Mouse (Mus musculus) intestine, embryonic 16.5 days (tissue): ENCODE results near the gene Mtg1. TPM values are rescaled to one million over a fixed set of nuclear protein-coding genes. Genes with fewer than 3 reads are reported as not detected.
"Not testable (repeated sequence)": the region's sequence is repeated elsewhere in the genome, so short reads cannot be mapped to it uniquely, and the experiment has no call there.

ENCODE experiments used
- ATAC-seq: fragments of 200-750 bp; cut with Nextera tagmentation; 2 replicates; pipeline ENCODE4 v1.8.0; 2017; ENCODE audit warnings: moderate TSS enrichment, moderate library complexity
- H3K27ac ChIP-seq: fragments of 300-500 bp; sonication (generic); 2 replicates; pipeline ENCODE4 v1.5.1; 2014; ENCODE audit warnings: mild to moderate bottlenecking, low read length
- H3K27me3 ChIP-seq: fragments of 300-500 bp; sonication (generic); replicated peaks from 2 replicates; pipeline ENCODE4 v1.6.1; 2014; ENCODE audit warnings: low read length, control low read depth, mixed read lengths; ENCODE audit not compliant: control insufficient read depth, insufficient read depth
- H3K36me3 ChIP-seq: fragments of 300-500 bp; sonication (generic); 2 replicates; pipeline ENCODE4 v1.6.1; 2014; ENCODE audit warnings: low read length, control low read depth; ENCODE audit not compliant: control insufficient read depth, insufficient read depth
- H3K4me1 ChIP-seq: fragments of 300-500 bp; sonication (generic); 2 replicates; pipeline ENCODE4 v1.6.1; 2014; ENCODE audit warnings: low read length, control low read depth, mixed read lengths; ENCODE audit not compliant: control insufficient read depth, insufficient read depth
- H3K4me2 ChIP-seq: fragments of 300-500 bp; sonication (generic); 2 replicates; pipeline ENCODE4 v1.6.1; 2014; ENCODE audit warnings: low read depth, low read length, control low read depth
- H3K4me3 ChIP-seq: fragments of 300-500 bp; sonication (generic); 2 replicates; pipeline ENCODE4 v1.5.1; 2014; ENCODE audit warnings: mild to moderate bottlenecking, low read length
- H3K9ac ChIP-seq: fragments of 300-500 bp; sonication (generic); 2 replicates; pipeline ENCODE4 v1.6.1; 2014; ENCODE audit warnings: low read depth, low read length
- H3K9me3 ChIP-seq: fragments of 300-500 bp; sonication (generic); 2 replicates; pipeline ENCODE4 v1.6.1; 2016; ENCODE audit warnings: low read length, control low read depth; ENCODE audit not compliant: control insufficient read depth
- WGBS: fragments of 180-500 bp; shearing (Covaris S2); extraction: QIAGEN DNeasy Blood & Tissue Kit; methylation state at CpG from one replicate; pipeline ENCODE4 v1.1.7; 2014; 5-methylcytosine and 5-hydroxymethylcytosine counted together
- polyA plus RNA-seq: library from polyadenylated mRNA; unstranded; fragments of >200 nt; fragmentation: Nextera tagmentation; extraction: Ambion mirVana; gene quantifications from 2 replicates; pipeline ENCODE4 v1.2.1, GENCODE M21; 2015

The Mtg1 gene
- polyA plus RNA-seq, 1 experiment from 2014 or later = 31.1 TPM

GRCm38 (mm10) chr7:140124382-140124781 lies 13.0 kb upstream of the Mtg1 start:
- Histone ChIP-seq H3K9me3 (no peaks in the 10 kb centered on the region), H3K4me1 (peaks cover 5% of the 10 kb centered on the region)
- WGBS = 90% methylated on average over 1 of the region's 1 CpGs

GRCm38 (mm10) chr7:140125278-140126021 lies 11.9 kb upstream of the Mtg1 start:
- Histone ChIP-seq H3K27me3 (no peaks in the 10 kb centered on the region), H3K36me3 (0 out of 2 replicates have a peak, but pooled peaks cover 2% of the 10 kb centered on the region), H3K9me3 (no peaks in the 10 kb centered on the region), H3K9ac (peak overlapping the region; percentile 80), H3K4me3 (peak overlapping the region; percentile 66), H3K27ac (peak overlapping the region; percentile 63), H3K4me1 (peaks cover 5% of the 10 kb centered on the region), H3K4me2 (peak overlapping the region; percentile 88)
- ATAC-seq = peak; percentile 97
- 1% methylated on average over 40 of the region's 40 CpGs for WGBS

More at GRCm38 (mm10) chr7:140124382-140124781, 13.0 kb upstream of the Mtg1 start:
- H3K27ac ChIP-seq = no peak overlapping the region
- no peak overlapping the region for H3K4me2 ChIP-seq
- no peak for ATAC-seq
- H3K4me3 ChIP-seq = no peak overlapping the region
- no peaks in the 10 kb centered on the region for H3K36me3 ChIP-seq
- no peak overlapping the region for H3K9ac ChIP-seq
- no peaks in the 10 kb centered on the region for H3K27me3 ChIP-seq

DNA sequence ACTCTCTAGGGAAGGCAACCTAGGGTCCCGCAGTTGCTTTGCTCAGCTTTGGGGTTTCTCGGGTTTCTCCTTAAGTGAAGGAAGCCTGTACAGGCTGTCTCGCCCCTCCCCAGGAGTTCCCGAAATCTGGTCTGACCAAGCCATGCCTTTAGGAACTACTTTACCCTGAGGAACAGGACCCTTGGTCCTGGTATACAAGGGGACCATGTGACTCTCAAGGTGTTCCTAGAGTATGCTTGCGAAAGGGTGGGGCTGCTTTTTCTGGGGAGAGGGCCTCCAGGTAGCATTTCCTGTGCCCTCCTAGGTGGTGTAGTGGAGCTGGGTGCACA lies 11.4 kb upstream of the Mtg1 start:
- Histone ChIP-seq H3K27ac (peak overlapping the region; percentile 63), H3K9ac (peak overlapping the region; percentile 80), H3K4me1 (peaks cover 5% of the 10 kb centered on the region), H3K27me3 (no peaks in the 10 kb centered on the region), H3K9me3 (no peaks in the 10 kb centered on the region), H3K4me3 (peak overlapping the region; percentile 66), H3K36me3 (0 out of 2 replicates have a peak, but pooled peaks cover 3% of the 10 kb centered on the region), H3K4me2 (peak overlapping the region; percentile 88)
- WGBS = 3% methylated on average over 5 of the region's 5 CpGs
- ATAC-seq = peak; percentile 34

GRCm38 (mm10) chr7:140126934-140127333 lies 10.4 kb upstream of the Mtg1 start:
- H3K27me3 ChIP-seq = no peaks in the 10 kb centered on the region
- H3K9ac ChIP-seq = no peak overlapping the region
- H3K4me2 ChIP-seq = peak overlapping the region; percentile 41
- H3K4me1 ChIP-seq = peaks cover 5% of the 10 kb centered on the region; the same call in 1 of the 2 replicates
- H3K4me3 ChIP-seq = peak overlapping the region; percentile 28
- no peak overlapping the region for H3K27ac ChIP-seq
- H3K9me3 ChIP-seq = no peaks in the 10 kb centered on the region
- ATAC-seq = no peak
- H3K36me3 ChIP-seq = 0 out of 2 replicates have a peak, but pooled peaks cover 3% of the 10 kb centered on the region
- 79% methylated on average over 3 of the region's 3 CpGs for WGBS

DNA sequence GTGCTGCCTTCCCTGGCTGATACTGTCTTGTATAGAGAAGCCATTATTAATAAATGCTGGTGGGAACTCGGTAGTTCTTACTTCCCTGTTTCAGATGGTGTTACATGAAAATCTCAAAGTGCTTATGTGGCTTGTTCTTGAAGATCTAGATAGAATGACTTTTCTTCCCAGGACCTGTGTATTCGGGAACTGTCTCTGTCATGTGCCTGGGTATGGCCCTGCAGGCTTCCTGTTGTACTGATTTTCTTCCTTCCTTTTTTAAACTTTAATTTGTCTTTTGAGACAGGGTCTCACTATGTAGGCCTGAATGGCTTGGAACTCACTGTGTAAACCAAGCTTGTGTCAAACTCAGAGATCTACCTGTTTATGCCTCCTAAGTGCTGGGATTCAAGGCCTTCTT lies 9.5 kb upstream of the Mtg1 start:
- no peak overlapping the region for H3K4me2 ChIP-seq
- H3K4me3 ChIP-seq = no peak overlapping the region
- 0 out of 2 replicates have a peak, but pooled peaks cover 3% of the 10 kb centered on the region for H3K36me3 ChIP-seq
- H3K4me1 ChIP-seq = peaks cover 5% of the 10 kb centered on the region; the same call in 1 of the 2 replicates
- no peak overlapping the region for H3K9ac ChIP-seq
- H3K9me3 ChIP-seq = no peaks in the 10 kb centered on the region
- no peak overlapping the region for H3K27ac ChIP-seq
- no peak for ATAC-seq
- no peaks in the 10 kb centered on the region for H3K27me3 ChIP-seq
- WGBS = 77% methylated on average over 2 of the region's 2 CpGs

GRCm38 (mm10) chr7:140132184-140132583 lies 5.2 kb upstream of the Mtg1 start:
- not testable (repeated sequence) for ATAC-seq

GRCm38 (mm10) chr7:140134033-140134432 lies 3.3 kb upstream of the Mtg1 start:
- 96% methylated on average over 4 of the region's 7 CpGs for WGBS
- H3K9ac ChIP-seq, H3K27ac ChIP-seq, H3K9me3 ChIP-seq, H3K4me1 ChIP-seq, H3K36me3 ChIP-seq, H3K4me2 ChIP-seq, ATAC-seq, H3K27me3 ChIP-seq, H3K4me3 ChIP-seq: not testable (repeated sequence)

More at GRCm38 (mm10) chr7:140132184-140132583, 5.2 kb upstream of the Mtg1 start:
- not testable (repeated sequence) for H3K4me3 ChIP-seq, H3K27ac ChIP-seq, H3K4me1 ChIP-seq, H3K9ac ChIP-seq, H3K9me3 ChIP-seq, H3K4me2 ChIP-seq, H3K36me3 ChIP-seq, H3K27me3 ChIP-seq
- WGBS = 96% methylated on average over 7 of the region's 7 CpGs

DNA sequence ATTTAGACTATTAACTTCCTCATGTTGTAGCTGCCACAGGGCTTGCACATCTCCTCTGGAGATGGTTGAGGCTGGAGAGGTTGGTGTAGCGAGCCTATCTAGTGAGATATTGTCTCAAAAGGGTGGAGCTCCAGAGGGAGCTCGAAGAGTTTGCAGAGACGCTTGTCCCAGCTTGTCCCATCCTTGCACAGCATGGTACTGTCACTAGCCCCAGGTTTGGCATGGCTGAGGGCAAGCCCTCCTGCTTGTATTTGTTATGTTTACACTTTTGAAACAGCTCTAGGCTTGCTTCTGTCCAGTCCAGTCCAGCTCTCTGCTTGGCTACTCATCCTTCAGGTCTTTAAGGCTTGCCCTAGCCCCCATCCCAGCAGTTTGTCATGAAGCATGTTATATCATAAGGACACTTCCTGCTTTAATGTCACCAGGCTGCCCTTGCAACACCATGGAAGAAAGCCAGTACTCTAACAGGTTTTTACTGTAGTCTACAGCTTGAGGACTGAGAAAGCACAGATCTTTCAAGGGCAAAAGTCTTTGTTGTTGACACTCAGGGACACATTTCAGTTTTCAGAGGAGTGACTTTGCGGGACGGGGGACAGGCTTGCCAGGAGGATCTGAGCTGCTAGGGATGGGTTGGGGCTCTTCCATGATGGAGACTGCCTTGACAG lies 2.1 kb upstream of the Mtg1 start:
- peaks cover 4% of the 10 kb centered on the region; the same call in 1 of the 2 replicates for H3K4me1 ChIP-seq
- no peak overlapping the region for H3K4me3 ChIP-seq
- 91% methylated on average over 5 of the region's 5 CpGs for whole genome bisulfite sequencing
- no peak overlapping the region for H3K27ac ChIP-seq
- no peak for ATAC-seq
- H3K9me3 ChIP-seq = no peaks in the 10 kb centered on the region
- H3K9ac ChIP-seq = no peak overlapping the region
- H3K36me3 ChIP-seq = 0 out of 2 replicates have a peak, but pooled peaks cover 3% of the 10 kb centered on the region
- H3K4me2 ChIP-seq = no peak overlapping the region
- H3K27me3 ChIP-seq = no peaks in the 10 kb centered on the region

- peaks cover 4% of the 10 kb centered on the region; the same call in 1 of the 2 replicates for H3K4me1 ChIP-seq
- H3K4me2 ChIP-seq = peak overlapping the region; percentile 84
- H3K9me3 ChIP-seq = no peaks in the 10 kb centered on the region
- peak overlapping the region; percentile 99 for H3K9ac ChIP-seq
- 0% methylated on average over 8 of the region's 8 CpGs for WGBS
- H3K27me3 ChIP-seq = no peaks in the 10 kb centered on the region
- peak overlapping the region; percentile 80 for H3K4me3 ChIP-seq
- no peak for ATAC-seq
- H3K27ac ChIP-seq = peak overlapping the region; percentile 64
- H3K36me3 ChIP-seq = no peaks in the 10 kb centered on the region
These were observed 602 bp downstream of the Mtg1 start for GRCm38 (mm10) chr7:140138021-140138310.
